Mouse (Mus musculus) embryonic facial prominence, embryonic 11.5 days (tissue): Measurements from ENCODE around the gene Mcpt2. TPM values are rescaled to one million over a fixed set of nuclear protein-coding genes. Genes with fewer than 3 reads are reported as not detected.
"Not testable (repeated sequence)": the region's sequence is repeated elsewhere in the genome, so short reads cannot be mapped to it uniquely, and the experiment has no call there.

Experiments used
- ATAC-seq: fragments of 200-750 bp; cut with Nextera tagmentation; replicated peaks from 2 replicates; pipeline ENCODE4 v1.8.0; 2017; ENCODE audit warnings: low read depth; ENCODE audit not compliant: insufficient number of reproducible peaks, low FRiP score, low TSS enrichment
- DNase-seq: peaks from one replicate; pipeline ENCODE4 v3.0.0-alpha.2; 2015; ENCODE audit warnings: low spot score
- H3K27ac ChIP-seq: fragments of 300-500 bp; sonication (generic); replicated peaks from 2 replicates; pipeline ENCODE4 v1.5.1; 2014; ENCODE audit warnings: mild to moderate bottlenecking, low read depth, low read length, control low read depth
- H3K27me3 ChIP-seq: fragments of 300-500 bp; sonication (generic); 2 replicates; pipeline ENCODE4 v1.6.1; 2014; ENCODE audit warnings: mild to moderate bottlenecking, low read length, moderate library complexity, mixed read lengths; ENCODE audit not compliant: control insufficient read depth, insufficient read depth
- H3K36me3 ChIP-seq: fragments of 300-500 bp; sonication (generic); replicated peaks from 2 replicates; pipeline ENCODE4 v1.6.1; 2014; ENCODE audit warnings: low read depth, mild to moderate bottlenecking, low read length, moderate library complexity, mixed read lengths; ENCODE audit not compliant: control insufficient read depth, insufficient read depth
- H3K4me1 ChIP-seq: fragments of 300-500 bp; sonication (generic); 2 replicates; pipeline ENCODE4 v1.6.1; 2014; ENCODE audit warnings: low read length, mixed read lengths; ENCODE audit not compliant: control insufficient read depth, insufficient read depth
- H3K4me2 ChIP-seq: fragments of 300-500 bp; sonication (generic); 2 replicates; pipeline ENCODE4 v1.6.1; 2014; ENCODE audit warnings: low read depth, mild to moderate bottlenecking, control low read depth, low read length, moderate library complexity
- H3K4me3 ChIP-seq: fragments of 300-500 bp; sonication (generic); 2 replicates; pipeline ENCODE4 v1.5.1; 2014; ENCODE audit warnings: low read depth, low read length, control low read depth
- H3K9ac ChIP-seq: fragments of 300-500 bp; sonication (generic); replicated peaks from 2 replicates; pipeline ENCODE4 v1.6.1; 2014; ENCODE audit warnings: mild to moderate bottlenecking, control low read depth, low read length
- H3K9me3 ChIP-seq: fragments of 300-500 bp; sonication (generic); replicated peaks from 2 replicates; pipeline ENCODE4 v1.6.1; 2016; ENCODE audit warnings: mild to moderate bottlenecking, low read length, inconsistent platforms, mixed read lengths; ENCODE audit not compliant: control insufficient read depth
- WGBS: fragments of 180-500 bp; shearing (Covaris S2); extraction: QIAGEN DNeasy Blood & Tissue Kit; methylation state at CpG from one replicate; pipeline ENCODE4 v1.1.7; 2014; 5-methylcytosine and 5-hydroxymethylcytosine counted together
- polyA plus RNA-seq: library from polyadenylated mRNA; unstranded; fragments of >200 nt; fragmentation: Nextera tagmentation; extraction: Ambion mirVana; gene quantifications from 2 replicates; pipeline ENCODE4 v1.2.1, GENCODE M21; 2014

Gene Mcpt2
- polyA plus RNA-seq, 1 experiment from 2014 or later: not detected

DNA sequence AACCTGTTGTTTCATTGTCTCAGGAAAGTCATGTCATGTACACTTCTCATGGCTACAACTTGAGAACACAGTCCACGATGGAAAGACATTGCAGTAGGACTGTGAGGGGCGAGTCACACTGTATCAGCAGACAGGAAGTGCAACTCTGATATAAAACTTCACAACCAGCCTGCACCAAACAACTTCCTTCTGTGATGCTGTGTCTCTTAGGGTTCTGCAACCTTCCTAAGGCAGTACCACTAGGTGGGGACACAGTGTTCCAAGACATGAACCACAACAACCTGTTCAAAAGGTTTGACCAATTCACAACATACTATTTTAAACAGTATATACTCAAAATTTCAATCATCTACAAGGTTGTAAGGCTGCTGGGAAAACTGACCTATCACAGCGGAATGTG, 13.6 kb downstream of the Mcpt2 start:
- no peaks in the 10 kb centered on the region for H3K9me3 ChIP-seq
- H3K4me1 ChIP-seq: no peaks in the 10 kb centered on the region
- no peak for DNase-seq
- no peaks in the 10 kb centered on the region for H3K36me3 ChIP-seq
- H3K4me2 ChIP-seq: no peak overlapping the region
- no peaks in the 10 kb centered on the region for H3K27me3 ChIP-seq
- H3K4me3 ChIP-seq: no peak overlapping the region
- no peak for ATAC-seq
- H3K27ac ChIP-seq: no peak overlapping the region
- 78% methylated on average over 3 of the region's 3 CpGs for WGBS
- H3K9ac ChIP-seq: no peak overlapping the region

DNA sequence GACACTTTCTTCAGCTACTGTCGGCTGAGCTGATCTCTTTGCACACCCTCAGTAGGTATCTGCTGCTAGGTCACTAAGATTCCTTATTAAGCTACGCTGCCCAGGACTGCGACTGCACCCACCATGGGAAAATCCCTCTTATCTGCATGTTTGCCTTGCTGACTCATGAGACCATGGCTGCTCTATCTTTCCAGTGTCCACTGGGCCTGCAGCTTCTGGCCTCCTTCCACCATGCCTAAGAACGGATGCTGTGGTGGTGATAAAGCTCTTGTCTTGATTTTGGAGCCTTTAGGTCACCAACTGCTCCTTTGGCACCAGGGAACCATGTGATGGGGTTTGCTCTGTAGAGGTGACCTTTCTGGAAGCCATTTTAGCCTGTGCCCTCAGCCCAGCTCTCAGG, 15.9 kb downstream of the Mcpt2 start:
- Histone ChIP-seq H3K9me3 (no peaks in the 10 kb centered on the region), H3K4me3 (no peak overlapping the region), H3K9ac (no peak overlapping the region), H3K36me3 (no peaks in the 10 kb centered on the region), H3K4me1 (no peaks in the 10 kb centered on the region), H3K27ac (no peak overlapping the region), H3K27me3 (no peaks in the 10 kb centered on the region), H3K4me2 (no peak overlapping the region)
- WGBS: 81% methylated on average over 4 of the region's 4 CpGs
- ATAC-seq (no peak), DNase-seq (no peak)

DNA sequence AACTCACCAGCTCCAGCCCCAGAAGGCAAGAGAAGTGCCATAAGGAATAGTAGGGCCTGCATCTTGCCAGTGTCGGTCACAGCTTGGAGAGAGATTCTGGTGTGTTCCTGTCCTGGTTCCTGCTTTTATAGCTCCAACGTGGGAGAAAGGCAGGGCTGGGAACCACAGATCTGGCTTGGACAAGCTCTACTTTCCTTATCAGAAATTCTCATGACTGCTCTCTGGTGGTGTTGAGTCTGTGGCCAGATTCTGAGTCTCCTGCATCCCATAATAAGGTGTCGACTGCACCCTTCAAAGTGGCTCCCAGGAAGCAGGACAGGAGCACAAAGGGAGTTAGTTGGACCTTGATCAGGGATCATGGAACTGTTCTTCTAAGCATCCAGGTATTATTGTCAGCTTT, 20.4 kb downstream of the Mcpt2 start, which contains the start of gene Mcpt4:
TSS of gene Mcpt4 (minus strand) at position 101 of the 400 bp plus-strand sequence.
- 79% methylated on average over 3 of the region's 3 CpGs for WGBS
- H3K36me3 ChIP-seq, H3K4me1 ChIP-seq, H3K9me3 ChIP-seq, H3K27ac ChIP-seq, H3K27me3 ChIP-seq, H3K4me2 ChIP-seq, H3K4me3 ChIP-seq, DNase-seq, ATAC-seq, H3K9ac ChIP-seq: not testable (repeated sequence)

DNA sequence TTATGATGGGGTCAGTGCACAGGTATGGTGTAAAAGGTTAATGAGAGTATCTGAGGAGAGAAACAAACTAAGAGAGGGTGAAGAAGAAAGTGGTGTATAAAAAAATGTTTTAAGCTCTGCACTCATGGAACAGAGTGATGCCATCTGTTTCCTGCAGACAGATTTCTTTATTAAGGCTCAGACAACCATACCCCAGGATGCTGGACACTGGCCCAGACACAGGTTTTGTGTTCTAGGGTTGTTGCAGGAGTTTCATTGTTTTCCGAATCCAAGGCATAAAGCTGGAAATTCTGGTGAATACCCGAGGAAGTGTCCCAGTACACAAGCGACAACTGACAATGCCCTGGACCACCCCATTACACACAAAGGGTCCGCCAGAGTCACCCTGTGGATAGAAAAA, 40.2 kb downstream of the Mcpt2 start:
- Histone ChIP-seq H3K9ac (no peak overlapping the region), H3K4me3 (no peak overlapping the region), H3K9me3 (no peaks in the 10 kb centered on the region), H3K4me1 (no peaks in the 10 kb centered on the region), H3K4me2 (no peak overlapping the region), H3K27ac (no peak overlapping the region), H3K27me3 (no peaks in the 10 kb centered on the region), H3K36me3 (no peaks in the 10 kb centered on the region)
- DNase-seq: no peak
- no peak for ATAC-seq
- WGBS: 87% methylated on average over 4 of the region's 4 CpGs

DNA sequence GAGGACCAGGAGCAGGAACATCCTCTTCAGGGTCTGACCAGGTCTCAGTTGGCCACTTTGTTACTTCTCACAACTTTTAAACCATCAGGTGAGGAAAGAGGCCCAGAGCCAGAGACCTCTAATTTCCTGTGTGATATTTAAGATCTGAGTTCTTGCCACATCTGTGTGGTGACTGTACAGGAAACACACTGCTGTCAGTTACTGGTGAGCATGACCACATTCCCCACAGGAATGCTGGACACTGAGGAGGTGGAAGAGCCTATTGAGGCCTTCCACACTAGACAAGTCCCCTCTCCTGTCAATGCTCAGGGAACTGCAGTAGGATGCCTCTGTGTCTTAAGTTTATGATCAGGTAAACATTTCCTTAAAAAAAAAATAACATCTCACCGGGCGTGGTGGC, 43.3 kb downstream of the Mcpt2 start, which contains the start of gene Mcpt8:
TSS of gene Mcpt8 (minus strand) at position 107 of the 400 bp plus-strand sequence.
- no peaks in the 10 kb centered on the region for H3K27me3 ChIP-seq
- no peak within 1 kb of the TSS for H3K4me3 ChIP-seq
- WGBS: 90% methylated on average over 2 of the region's 2 CpGs
- ATAC-seq: no peak
- no peaks in the 10 kb centered on the region for H3K36me3 ChIP-seq
- no peak within 1 kb of the TSS for H3K4me2 ChIP-seq
- no peak within 1 kb of the TSS for H3K9ac ChIP-seq
- no peak within 1 kb of the TSS for H3K27ac ChIP-seq
- no peaks in the 10 kb centered on the region for H3K4me1 ChIP-seq
- DNase-seq: no peak
- H3K9me3 ChIP-seq: no peaks in the 10 kb centered on the region

DNA sequence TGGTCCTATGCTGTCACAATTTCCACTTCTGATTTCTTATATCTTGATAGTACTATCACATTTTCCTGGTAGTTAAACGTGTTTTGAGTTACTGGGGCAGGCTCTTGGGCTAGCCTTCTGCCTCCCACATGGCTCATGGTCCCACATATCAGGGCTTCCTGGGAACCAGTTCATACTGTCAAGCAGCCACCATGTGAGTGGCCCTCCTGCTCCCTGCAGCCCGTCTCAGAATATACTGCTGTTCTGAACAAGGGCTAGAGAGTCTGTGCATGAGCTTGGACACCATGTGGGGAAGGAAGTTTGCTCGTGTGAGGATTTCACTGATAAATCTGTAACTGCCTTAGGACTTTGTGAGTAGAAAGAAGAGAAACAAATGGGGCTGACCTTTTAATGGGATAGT, 44.9 kb downstream of the Mcpt2 start:
- no peaks in the 10 kb centered on the region for H3K9me3 ChIP-seq
- ATAC-seq (no peak), DNase-seq (no peak)
- no peak overlapping the region for H3K27ac ChIP-seq
- WGBS: 76% methylated on average over 3 of the region's 3 CpGs
- no peak overlapping the region for H3K9ac ChIP-seq
- H3K4me3 ChIP-seq: no peak overlapping the region
- no peak overlapping the region for H3K4me2 ChIP-seq
- no peaks in the 10 kb centered on the region for H3K27me3 ChIP-seq
- H3K36me3 ChIP-seq: no peaks in the 10 kb centered on the region
- no peaks in the 10 kb centered on the region for H3K4me1 ChIP-seq

DNA sequence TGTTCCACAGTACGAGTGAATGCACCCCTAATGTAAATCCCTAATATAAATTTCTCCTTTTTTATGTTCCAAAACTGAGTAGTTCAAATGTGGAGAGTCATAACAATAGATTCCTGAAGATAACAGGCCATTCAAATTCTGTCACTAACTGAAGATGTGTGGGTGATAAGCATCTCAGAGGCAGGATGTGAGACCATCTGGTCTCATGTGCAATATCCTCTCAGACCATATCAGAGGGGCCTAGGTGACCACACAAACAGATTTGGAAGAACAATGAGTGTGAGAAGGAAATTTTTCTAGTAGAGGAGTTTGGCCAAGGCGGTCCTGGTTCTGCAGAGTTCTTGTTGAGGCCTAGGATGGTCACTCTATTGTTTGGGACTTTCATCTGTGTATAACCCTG, 51.5 kb downstream of the Mcpt2 start:
- Histone ChIP-seq H3K9ac (no peak overlapping the region), H3K27ac (no peak overlapping the region), H3K4me3 (no peak overlapping the region), H3K36me3 (no peaks in the 10 kb centered on the region), H3K27me3 (no peaks in the 10 kb centered on the region), H3K4me2 (no peak overlapping the region), H3K9me3 (no peaks in the 10 kb centered on the region), H3K4me1 (no peaks in the 10 kb centered on the region)
- WGBS: 85% methylated on average over 2 of the region's 2 CpGs
- no peak for DNase-seq
- no peak for ATAC-seq
